Mouse (Mus musculus) spleen, postnatal 14 days (tissue): ENCODE measurements around the gene Gpr22.

Experiments
- DNase-seq, 2 experiments: peaks; one replicate each; pipeline ENCODE4 v3.0.0; 2021 to 2022; ENCODE audit warnings: low spot score in 2 of 2

The Gpr22 gene

GRCm38 (mm10) chr12:31713600-31713999, at the start of gene Gpr22:
Gpr22 (minus strand) TSS chr12:31713947.
- DNase-seq: no peak

GRCm38 (mm10) chr12:31755885-31756755, 42.4 kb upstream of the Gpr22 start:
- DNase-seq: no peak

GRCm38 (mm10) chr12:31754465-31754864, 40.7 kb upstream of the Gpr22 start:
- DNase-seq: no peak

GRCm38 (mm10) chr12:31749846-31750245, 36.1 kb upstream of the Gpr22 start:
- DNase-seq: no peak

- no peak for DNase-seq
Measured at GRCm38 (mm10) chr12:31747301-31747700, 33.6 kb upstream of the Gpr22 start.

GRCm38 (mm10) chr12:31734616-31735015, 20.9 kb upstream of the Gpr22 start:
- no peak for DNase-seq

GRCm38 (mm10) chr12:31730126-31730525, 16.4 kb upstream of the Gpr22 start:
- no peak for DNase-seq

GRCm38 (mm10) chr12:31726707-31727106, 13.0 kb upstream of the Gpr22 start:
- no peak for DNase-seq

GRCm38 (mm10) chr12:31725511-31726275, 11.9 kb upstream of the Gpr22 start:
- no peak for DNase-seq

- DNase-seq: no peak
Measured at GRCm38 (mm10) chr12:31724576-31724975, 10.8 kb upstream of the Gpr22 start.

GRCm38 (mm10) chr12:31719586-31720275, 6.0 kb upstream of the Gpr22 start:
- no peak for DNase-seq

- DNase-seq: no peak
Measured at GRCm38 (mm10) chr12:31714070-31714469, 323 bp upstream of the Gpr22 start.

- DNase-seq: no peak
Measured at GRCm38 (mm10) chr12:31712727-31713126, 1.0 kb downstream of the Gpr22 start.

- DNase-seq: no peak
Measured at GRCm38 (mm10) chr12:31712233-31712632, 1.5 kb downstream of the Gpr22 start.

- no peak for DNase-seq
Measured at GRCm38 (mm10) chr12:31709665-31710064, 4.1 kb downstream of the Gpr22 start.

- no peak for DNase-seq
Measured at GRCm38 (mm10) chr12:31707531-31707930, 6.2 kb downstream of the Gpr22 start.

GRCm38 (mm10) chr12:31706168-31706567, 7.6 kb downstream of the Gpr22 start:
- DNase-seq: no peak

- no peak for DNase-seq
Measured at GRCm38 (mm10) chr12:31703904-31704303, 9.8 kb downstream of the Gpr22 start.

GRCm38 (mm10) chr12:31701411-31701810, 12.3 kb downstream of the Gpr22 start:
- DNase-seq: no peak

GRCm38 (mm10) chr12:31700623-31701347, 13.0 kb downstream of the Gpr22 start:
- no peak for DNase-seq

- DNase-seq: no peak
Measured at GRCm38 (mm10) chr12:31693278-31693677, 20.5 kb downstream of the Gpr22 start.

- DNase-seq: no peak
Measured at GRCm38 (mm10) chr12:31686679-31687078, 27.1 kb downstream of the Gpr22 start.
